Mouse (Mus musculus) adrenal gland, postnatal 10 days (tissue): ENCODE measurements around the gene Bcar3. TPM values are rescaled to one million over a fixed set of nuclear protein-coding genes. Genes with fewer than 3 reads are reported as not detected.

Experiments used
- DNase-seq: peaks from one replicate; pipeline ENCODE4 v3.0.0; 2021; ENCODE audit warnings: mixed read lengths
- total RNA-seq, 2 experiments: library from RNA; stranded (reverse); gene quantifications; 2 replicates each; pipeline ENCODE4 v1.2.3; 2021

The Bcar3 gene
- total RNA-seq, 2 experiments from 2014 or later: 42.4 to 43.9 TPM

DNA sequence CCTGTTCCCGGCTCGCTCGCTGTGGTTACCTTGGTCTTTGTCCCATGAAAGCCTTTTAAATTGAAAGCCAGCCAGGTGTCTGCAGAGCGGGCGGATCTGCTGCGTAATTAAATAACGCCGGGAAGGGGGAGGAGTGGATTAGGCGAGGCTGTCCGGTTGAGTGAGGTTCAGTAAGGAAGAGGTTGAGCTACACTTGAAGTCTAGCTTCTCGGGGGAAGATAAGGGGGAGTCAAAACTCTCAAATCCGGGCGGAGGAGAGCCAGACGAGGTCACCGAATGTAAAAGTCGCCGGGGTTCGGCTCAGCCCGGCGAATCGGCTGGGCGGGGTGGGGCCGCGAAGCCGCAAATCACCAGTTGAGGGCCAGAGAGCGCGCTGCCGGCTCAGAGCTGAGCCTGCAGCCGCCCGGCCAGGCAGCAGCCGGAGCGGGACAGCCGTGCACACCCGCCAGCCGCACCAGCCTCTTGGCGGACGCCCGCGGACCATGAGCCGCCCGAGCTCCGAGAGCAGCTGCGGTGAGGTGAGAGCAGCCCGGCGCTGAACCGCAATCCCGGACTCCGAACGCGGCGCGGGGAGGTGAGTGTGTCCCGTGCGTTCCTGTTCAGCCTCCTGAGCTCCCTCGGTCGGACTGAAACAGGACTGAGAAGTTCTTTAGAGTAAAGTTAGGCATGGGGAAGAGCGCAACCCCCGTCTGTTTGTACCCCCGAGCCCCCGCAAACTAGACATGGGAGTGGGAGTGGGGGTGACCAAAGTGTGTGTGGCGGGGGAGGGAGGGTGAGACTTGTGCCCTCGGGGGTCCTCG, 125.9 kb downstream of the Bcar3 start:
- peak; percentile 90 for DNase-seq

DNA sequence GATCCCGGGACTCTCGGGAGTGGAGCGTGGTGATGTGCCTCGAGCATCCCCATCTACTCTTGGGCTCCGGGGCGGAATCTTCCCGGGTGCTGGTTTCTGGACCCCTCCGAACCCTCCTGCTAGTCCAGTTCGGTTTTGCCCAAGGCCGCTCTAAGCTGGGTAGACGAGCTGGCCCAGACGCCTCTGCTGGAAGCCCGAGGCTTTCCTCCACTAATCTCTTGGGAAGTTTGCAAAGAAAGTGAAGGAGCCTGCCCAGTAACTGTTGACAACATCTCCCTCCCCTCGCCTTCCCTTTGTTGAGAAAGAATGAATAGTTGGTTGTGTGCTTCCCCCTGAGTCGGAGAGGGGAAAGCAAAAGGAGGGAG, 126.5 kb downstream of the Bcar3 start:
- DNase-seq: peak; percentile 65

DNA sequence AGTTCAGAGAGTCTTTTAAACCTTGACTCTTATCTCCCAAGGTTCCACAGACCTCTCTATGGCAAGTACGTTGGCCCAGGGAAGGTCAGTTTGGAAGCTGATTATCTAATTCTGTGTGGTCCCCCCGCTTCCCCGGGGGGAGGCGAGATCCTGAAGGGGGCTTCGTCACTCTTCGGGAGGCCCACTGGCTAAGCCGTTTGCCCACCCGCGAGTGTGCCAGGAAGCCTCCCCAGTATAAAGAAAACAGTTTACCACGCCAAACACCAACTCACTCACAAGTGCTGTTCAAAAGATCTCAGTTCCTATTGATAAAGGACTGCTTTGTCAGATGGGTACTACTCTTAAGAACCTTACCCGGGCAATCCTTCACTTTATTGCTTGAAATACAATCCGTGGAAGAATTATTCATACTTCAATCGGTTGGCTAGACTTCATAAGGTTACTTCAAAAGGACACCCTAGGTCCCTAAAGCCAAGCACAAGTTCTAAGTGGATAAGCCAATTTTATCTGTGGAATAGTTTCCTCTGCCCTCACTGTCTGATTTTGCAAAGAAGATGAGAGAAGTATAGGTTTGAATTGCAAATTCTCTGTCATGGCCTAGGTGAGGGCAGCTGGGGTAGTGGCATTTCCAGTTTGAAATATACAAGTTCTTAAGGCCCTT, 127.2 kb downstream of the Bcar3 start:
- no peak for DNase-seq

DNA sequence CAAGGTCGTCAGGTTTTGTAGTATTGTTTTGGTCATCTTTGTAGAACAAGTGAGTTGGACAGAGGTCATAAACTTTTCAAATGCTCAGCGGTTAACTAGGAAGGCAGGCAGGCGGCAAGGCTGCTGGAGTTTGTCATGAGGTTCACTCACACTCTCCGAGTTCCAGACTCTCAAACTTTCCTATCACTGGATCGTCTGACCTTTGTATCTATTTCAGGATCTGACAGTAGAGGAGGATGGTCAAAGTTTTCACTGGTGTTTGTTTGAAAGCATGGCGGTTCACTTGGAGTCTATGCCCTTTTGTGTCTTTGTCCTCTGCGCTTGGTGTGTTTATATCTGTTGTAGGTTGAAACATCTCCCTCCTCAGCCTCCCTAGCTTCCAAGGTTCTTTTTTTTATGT, 127.9 kb downstream of the Bcar3 start:
- DNase-seq: no peak

DNA sequence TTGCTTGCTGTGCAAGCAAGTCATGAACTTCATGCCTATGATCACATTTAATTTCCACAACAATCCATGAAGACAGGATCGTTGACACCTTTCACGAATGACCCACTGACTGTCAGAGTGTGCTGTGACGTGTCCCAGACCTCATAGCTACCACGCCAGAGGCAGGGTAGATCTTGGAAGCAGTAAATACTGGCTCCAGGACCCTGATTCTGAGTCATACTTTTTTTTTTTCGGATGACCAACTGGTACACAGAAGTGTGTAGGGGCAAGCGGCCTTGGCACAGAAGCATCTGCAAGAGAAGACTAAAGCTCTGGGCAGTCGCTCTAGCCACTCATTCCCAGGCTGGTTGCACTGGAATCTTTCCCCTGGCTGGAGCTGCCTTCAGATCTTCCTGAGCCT, 128.3 kb downstream of the Bcar3 start:
- peak; percentile 61 for DNase-seq

DNA sequence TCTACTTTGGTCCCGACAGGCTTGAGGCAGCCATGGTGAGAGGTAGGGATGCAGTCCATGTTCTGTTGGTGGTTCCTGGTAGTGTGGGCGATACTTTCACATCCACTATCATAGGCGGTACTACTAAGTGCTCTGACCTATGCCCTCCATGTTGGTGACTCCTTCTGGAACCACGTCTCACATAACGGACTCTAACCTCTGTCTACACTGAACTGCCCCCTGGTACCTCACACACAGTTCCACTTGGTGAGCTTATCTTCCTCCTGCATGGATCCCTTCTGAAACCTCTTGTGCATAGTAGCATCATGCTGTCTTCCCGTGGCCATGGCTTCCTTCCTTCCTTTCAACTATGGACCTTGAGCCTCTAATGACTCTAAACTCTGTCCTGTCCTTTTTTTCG, 129.7 kb downstream of the Bcar3 start:
- DNase-seq: no peak

DNA sequence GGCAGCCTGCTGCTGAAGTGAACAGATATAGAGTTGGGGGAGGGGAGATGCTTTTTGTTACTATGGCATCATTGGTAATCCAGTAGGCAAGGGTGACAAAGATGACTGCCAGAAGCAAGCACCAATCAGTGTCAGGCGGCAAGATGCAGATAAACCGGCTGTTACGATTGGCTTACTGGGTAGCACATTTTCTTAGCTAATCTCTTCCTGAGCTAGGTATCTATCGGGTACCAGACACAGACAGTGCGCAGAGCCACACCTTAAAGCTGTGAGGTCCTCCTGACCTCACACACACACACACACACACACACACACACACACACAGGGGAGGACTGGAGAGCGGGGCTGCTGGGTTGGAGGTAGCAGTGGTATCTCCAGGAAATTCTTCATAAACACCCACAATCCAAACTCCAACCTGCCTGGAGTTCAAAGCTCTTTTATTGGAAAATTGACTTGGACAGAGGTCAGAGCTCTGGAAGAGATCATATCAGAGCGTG, 134.4 kb downstream of the Bcar3 start:
- no peak for DNase-seq

DNA sequence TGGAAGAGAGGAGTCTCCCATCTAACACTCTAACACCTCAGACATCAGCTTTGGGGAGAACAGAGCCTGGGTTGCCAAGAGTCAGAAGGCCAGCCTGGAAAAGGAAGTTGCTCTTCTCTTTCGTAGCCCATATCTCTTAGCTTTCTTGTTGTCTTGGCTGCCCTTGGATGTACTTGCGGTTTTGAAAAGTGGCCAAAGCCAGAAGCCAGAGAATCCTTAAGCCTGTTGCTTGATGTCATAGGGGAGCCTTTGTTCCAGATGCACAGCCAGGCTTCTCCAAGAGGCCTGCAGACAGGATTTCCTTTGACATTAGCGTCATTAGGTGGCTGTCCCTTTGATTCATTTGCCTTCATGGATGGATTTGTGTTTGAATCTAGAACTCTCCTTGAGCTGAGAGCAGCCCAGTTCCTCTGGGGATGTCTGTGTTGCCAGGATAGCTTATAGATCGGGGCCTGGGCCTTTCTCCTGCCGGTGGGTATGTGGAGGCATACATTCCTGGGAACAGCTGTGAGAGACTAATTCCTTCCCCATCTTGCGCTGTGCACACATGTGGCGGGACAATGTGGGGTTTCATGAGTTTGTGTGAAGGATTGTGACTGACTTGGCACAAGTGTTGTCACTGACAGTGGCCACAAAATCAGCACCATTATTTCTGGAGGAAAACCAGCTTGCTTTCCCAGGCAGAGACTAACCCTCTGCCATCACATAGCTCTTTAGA, 137.0 kb downstream of the Bcar3 start:
- DNase-seq: peak; percentile 75

DNA sequence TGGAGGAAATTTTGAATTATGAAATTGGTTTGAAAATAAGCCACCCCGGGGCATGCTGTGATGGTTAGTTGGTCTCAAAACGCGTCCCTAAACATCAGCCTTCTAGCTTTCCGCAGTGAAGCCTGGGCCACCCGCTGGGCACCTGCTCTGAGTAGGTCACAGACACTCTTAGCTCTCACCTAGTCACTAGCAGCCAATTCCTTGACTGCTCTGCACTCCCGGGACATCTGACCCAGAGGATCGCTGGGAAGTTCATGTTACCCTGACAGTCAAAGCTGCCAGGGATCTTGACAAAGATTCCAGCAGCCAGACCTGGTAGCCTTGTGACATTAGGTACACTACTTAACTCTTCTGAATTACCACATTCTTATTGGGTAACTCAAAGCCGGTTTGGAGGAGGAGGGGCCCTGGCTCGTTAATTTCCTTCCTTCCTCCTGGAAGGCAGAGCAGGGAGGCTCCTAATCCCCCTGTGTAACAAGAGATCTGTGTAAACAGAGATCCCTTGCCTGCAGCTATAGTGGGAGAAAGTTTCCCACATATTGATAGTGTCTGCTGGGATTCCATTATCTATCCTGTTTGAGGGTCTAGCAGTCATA, 139.0 kb downstream of the Bcar3 start:
- peak; percentile 52 for DNase-seq

DNA sequence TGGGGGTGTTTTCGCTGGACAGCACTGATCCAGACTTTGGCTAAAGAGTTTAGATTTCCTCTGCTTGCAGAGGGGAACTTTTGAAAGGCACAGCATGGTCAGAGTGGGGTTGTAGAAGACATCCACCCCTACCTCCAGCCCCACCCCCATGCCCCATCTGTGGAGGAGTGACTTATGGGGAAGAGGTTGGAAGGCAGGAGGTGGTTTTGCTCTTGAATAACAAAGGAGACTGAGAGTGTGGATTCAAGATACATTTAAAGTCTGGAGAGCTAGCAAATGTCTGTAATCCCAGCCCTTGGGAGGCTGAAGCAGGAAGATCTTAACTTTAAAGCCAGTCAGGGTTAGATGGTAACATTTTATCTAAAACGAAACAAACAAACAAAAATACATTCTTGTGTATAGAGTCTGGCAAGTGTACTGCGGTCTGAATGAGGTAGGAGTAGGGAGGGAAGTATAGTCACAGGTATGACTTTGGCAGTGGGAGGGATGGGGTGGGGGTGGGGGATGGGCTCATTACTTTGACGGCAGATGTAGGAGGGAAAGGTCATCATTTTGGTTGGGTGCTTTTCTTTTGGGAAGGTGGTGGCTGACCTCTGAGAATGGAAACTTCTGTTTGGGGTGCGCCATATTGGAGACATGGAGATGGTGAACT, 140.2 kb downstream of the Bcar3 start:
- no peak for DNase-seq

DNA sequence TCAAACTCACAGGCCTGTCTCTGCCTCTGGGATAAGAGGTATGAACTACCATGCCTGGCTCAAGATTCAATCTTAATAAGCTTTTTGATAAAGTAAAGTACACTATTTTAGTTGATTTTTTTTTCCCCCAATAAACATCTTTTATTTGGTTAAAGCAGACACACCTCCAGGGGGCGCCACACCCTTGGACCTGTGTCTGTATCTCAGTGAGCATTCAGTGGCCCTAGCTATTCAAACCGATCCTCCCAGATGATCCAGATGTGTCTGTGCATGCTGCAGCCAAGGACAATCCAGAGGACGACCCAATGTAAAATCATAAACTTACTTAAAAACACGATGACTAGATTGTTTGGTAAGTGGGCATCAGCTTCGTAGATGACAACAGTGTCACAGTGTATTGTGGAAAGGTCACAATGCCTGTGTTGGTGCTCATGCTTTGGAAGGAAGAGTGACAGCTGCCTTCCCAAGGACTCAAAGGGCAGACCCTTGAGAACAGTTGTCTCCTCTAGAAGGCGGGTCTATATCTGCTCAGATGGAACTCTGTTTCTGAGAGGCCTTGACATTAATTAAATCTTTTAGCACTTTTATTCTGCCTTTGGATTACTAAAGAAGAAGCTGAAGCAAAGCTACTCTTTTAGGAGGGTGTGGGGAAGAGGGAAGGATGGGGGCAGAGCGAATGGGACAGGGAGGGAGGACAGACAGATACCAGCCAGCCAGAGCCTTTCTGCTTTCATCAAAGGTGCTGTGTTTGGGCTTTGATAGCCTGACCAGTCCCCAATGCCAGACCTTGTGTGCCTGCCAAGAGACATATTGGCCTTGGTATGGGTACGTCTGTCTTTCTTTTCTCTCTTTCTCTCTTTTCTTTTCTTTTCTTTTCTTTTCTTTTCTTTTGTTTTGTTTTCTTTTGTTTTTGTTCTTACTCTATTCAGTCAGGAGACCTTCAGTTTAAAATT, 141.3 kb downstream of the Bcar3 start:
- DNase-seq: peak; percentile 60

DNA sequence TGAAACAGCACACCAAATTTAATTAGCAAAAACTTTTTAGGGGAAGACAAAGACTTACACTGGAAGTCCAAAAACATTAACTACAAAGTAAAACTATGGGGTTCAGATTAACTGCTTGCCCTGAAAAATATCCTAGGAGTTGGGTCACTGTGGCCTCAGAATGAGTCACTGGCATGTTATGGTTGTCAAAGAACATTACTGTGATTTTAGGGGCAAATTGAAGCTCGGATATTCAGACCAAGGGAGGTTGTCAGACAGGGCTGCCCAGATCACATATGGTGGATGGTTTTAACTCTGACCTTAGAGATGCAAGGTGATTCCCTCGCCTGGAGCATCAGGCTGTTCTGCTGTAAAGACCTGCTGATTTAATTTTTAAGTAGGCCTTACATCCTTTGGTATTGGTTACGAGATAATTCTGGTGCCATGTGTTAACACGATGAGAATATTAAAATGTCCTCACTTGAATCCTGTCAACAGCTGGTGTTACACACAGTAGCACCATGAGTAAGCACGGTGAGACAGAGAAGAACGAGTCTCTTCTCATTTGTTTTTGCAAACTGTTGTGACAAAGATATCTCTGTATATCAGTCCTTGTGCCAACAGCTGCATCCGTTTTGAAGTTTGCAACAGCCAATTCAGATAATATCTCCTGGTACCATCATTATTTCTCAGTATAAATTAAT, 144.3 kb downstream of the Bcar3 start:
- DNase-seq: no peak

DNA sequence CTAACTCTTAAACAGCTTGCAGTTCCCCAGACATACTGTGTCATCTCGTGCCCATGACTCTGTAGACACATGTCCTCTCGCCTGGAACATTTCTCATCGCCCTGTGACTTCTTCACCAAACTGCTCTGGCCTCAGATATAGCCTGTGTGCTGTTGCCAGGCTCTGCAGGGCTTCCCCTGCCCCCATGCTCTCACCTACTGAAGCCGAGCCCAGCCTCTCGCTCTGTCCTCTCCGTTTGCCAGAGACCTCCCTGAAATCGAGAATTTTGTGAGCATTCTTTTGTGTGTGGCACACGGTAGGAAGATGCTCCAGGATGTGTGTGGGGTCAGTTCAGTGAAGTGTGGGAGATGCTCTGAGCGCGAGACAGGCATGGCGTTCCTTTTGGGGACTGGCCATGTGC, 151.8 kb downstream of the Bcar3 start:
- DNase-seq: no peak

DNA sequence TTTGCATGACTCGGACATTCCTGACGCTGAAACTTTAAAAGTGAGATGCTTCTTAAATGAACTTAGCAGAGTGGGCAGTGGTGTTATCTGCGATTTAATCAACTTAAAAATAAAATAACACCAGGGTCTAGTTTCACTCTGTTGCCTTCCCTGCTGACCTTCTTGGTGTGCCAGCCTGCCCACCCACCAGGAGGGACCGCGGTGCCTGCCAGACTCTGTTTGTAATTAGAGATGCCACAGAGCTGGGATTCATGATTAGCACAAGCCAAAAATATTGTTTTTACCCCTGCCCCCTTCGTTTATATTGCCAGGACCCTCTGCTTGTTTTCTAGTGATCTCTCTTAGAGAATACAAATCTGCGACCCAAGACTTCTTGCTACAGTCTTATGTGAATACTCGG, 152.7 kb downstream of the Bcar3 start:
- no peak for DNase-seq

DNA sequence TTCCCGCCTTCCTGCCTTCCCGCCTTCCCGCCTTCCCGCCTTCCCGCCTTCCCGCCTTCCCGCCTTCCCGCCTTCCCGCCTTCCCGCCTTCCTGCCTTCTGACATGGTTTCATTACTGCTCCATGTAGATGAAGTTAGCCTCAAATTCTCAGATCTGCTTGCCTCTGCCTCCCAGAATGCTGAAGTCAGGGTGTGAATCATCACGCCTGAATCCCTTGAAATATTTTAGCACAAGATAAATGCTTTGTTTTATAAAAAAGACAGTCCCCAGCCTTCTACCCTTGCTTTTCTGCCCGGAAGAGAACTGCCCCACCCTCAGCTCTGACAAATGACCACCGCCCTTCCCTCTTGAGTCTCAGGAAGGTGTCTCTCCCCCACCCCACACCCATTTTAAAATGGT, 154.3 kb downstream of the Bcar3 start:
- DNase-seq: no peak

DNA sequence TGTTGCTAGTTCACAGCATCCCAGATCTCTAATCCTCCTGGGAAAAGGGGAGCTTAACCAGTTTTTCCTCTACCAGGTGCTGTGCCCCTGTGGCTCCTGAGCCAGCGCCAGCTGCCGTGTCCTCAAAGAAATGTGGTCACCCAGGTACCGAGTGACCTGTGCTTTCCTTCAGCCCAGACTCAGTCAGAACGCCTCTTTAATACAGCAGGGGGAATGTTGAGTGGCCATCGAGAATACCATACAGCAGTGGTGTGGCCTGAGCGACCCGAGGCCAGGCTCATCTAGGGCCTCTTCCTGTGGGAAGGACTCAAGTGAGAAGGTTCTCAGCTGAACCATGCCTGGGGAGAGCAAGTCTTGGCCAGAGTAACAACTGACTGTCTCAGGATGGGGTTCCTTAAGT, 156.1 kb downstream of the Bcar3 start:
- no peak for DNase-seq

DNA sequence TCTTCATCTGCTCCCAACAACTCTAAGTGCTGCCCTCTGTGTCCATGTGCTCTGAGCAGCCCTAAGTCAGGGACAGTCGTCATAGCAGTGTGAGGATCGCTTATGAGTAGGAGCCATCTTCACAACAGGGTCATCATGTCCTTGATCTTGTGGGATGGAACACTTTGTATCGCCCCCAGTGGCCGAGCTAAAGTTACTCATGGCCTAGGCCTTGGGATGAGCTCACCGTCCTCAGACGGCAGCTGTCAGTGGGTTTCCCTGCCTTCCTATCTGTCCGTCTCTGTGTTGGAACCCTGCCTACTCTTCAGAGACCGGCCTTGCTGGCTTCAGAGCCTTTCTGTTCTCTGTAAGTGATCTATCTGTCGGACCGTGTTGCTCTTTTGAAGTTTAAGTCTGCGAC, 159.9 kb downstream of the Bcar3 start:
- peak; percentile 72 for DNase-seq

DNA sequence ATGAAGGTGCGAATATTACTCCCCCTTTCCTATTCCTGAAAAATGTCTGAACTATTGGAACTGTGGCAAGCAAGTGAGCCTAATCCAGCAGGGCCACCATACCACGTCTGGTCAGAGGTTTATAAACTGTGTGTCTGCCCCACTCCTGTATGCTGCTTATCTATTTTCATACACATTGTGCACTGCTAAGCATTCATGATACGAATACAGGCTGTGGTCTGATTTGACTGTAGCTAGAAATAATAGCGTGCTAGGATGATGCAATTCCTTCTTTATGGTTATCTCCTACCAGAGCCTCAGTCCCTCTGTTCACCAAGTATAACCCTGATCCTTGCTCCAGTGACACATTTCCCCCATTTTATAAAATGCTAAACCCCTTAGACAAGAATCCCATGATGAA, 162.2 kb downstream of the Bcar3 start:
- DNase-seq: no peak

DNA sequence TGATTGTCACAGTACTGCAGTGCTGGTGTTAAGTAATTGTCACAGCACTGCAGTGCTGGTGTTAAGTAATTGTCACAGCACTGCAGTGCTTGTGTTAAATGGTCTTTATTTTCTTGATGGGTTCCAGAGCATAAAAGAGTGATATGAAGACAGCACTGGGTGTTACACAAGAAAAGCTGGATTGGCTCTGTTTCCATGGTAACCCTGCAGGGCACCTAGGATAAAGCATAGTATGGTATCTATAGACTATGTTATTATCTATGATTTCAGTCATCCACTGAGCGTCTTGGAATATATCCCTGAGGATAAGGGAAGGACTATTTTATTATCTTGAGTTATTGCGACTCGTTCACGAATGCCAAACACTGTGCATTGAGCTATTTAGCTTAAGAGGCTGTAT, 162.9 kb downstream of the Bcar3 start:
- DNase-seq: no peak

DNA sequence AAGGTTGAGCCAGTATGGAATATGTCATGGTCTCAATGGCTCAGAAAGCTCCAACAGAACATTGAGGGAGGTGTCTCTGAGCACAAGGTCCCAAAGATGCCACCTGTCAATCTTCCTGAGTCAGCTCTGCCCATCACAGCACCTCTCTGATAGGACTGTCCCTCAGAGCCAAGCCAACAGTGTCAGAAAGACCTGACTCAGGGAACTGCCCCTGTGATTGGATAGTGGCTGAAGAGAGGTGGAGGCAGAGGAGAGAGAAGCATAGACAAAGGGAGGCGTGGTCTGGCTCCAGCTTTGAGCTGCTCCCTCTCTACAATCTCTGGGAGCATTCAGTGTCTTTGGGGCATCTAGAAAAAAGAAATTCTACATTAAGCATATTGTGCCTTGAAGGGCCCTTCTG, 163.8 kb downstream of the Bcar3 start:
- DNase-seq: no peak

DNA sequence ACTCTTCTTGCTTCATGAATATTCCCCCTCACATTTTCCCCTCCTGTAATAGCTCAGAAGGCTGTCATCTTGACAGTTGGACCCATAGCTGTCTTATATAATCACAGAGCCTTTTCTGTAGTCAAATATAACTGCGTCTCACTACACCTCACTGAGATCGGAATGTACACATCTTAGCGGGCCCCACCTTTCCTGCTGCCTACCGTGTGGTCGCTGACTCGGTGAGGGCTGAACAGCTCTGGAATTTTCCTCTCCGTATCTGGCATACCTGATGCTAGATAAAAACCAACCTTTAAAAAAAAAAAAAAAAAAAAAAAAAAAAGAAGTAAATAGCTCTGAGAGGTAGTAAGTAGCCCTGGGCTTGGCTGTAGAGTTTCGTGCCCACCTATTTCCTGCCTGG, 164.8 kb downstream of the Bcar3 start:
- DNase-seq: no peak
